Mouse (Mus musculus): ENCODE results near the gene Trim65.

Trim65 gene

GRCm38 (mm10) chr11:116110131-116110530 lies 20.8 kb downstream of the Trim65 start:
- in situ Hi-C loops (cut with MboI, MseI): no loop called here

- in situ Hi-C loops (cut with MboI, MseI): no loop called here
These were observed 21.4 kb downstream of the Trim65 start for GRCm38 (mm10) chr11:116109441-116110081.

- in situ Hi-C loops (cut with MboI, MseI): no loop called here
These were observed 22.3 kb downstream of the Trim65 start for GRCm38 (mm10) chr11:116108464-116109137.

- in situ Hi-C loops (cut with MboI, MseI): no loop called here
These were observed 23.1 kb downstream of the Trim65 start for GRCm38 (mm10) chr11:116107777-116108285.

- in situ Hi-C loops (cut with MboI, MseI): no loop called here
These were observed 23.8 kb downstream of the Trim65 start for GRCm38 (mm10) chr11:116106963-116107776.

- in situ Hi-C loops (cut with MboI, MseI): no loop called here
These were observed 24.6 kb downstream of the Trim65 start for GRCm38 (mm10) chr11:116106154-116106962.

- in situ Hi-C loops (cut with MboI, MseI): no loop called here
These were observed 25.9 kb downstream of the Trim65 start for GRCm38 (mm10) chr11:116105065-116105464.

GRCm38 (mm10) chr11:116104006-116104646 lies 26.8 kb downstream of the Trim65 start:
- in situ Hi-C loops (cut with MboI, MseI): no loop called here

- in situ Hi-C loops (cut with MboI, MseI): no loop called here
These were observed 27.4 kb downstream of the Trim65 start for GRCm38 (mm10) chr11:116103572-116103971.

- in situ Hi-C loops (cut with MboI, MseI): no loop called here
These were observed 28.5 kb downstream of the Trim65 start for GRCm38 (mm10) chr11:116102472-116102871.

- in situ Hi-C loops (cut with MboI, MseI): no loop called here
These were observed 29.0 kb downstream of the Trim65 start for GRCm38 (mm10) chr11:116101931-116102381.

- in situ Hi-C loops (cut with MboI, MseI): no loop called here
These were observed 30.1 kb downstream of the Trim65 start for GRCm38 (mm10) chr11:116100839-116101238.

GRCm38 (mm10) chr11:116100385-116100784 lies 30.5 kb downstream of the Trim65 start:
- in situ Hi-C loops (cut with MboI, MseI): no loop called here

- in situ Hi-C loops (cut with MboI, MseI): no loop called here
These were observed 31.5 kb downstream of the Trim65 start for GRCm38 (mm10) chr11:116099462-116099861.

GRCm38 (mm10) chr11:116098711-116099460 lies 32.0 kb downstream of the Trim65 start:
- in situ Hi-C loops (cut with MboI, MseI): no loop called here

- in situ Hi-C loops (cut with MboI, MseI): no loop called here
These were observed 34.5 kb downstream of the Trim65 start for GRCm38 (mm10) chr11:116096213-116097108.

GRCm38 (mm10) chr11:116095573-116095972 lies 35.4 kb downstream of the Trim65 start:
- in situ Hi-C loops (cut with MboI, MseI): no loop called here

GRCm38 (mm10) chr11:116093771-116094565 lies 37.0 kb downstream of the Trim65 start:
- in situ Hi-C loops (cut with MboI, MseI): loop anchor here in 1 of 2 experiments (5.0 kb wide), 1 partner anchor 38 kb away; the partner anchor contains the start of gene Trim65

Data from T-helper 17 cell (primary cell).